Mouse (Mus musculus): ENCODE results near the gene Eif5.

Eif5 gene

GRCm38 (mm10) chr12:111514874-111515649 is 22.8 kb upstream of the Eif5 start:
- no peak for DNase-seq (ENCODE audit: low read depth, low spot score)
- no peaks in the 10 kb centered on the region for H3K27me3 ChIP-seq (ENCODE audit: control insufficient read depth, insufficient read depth, low read length, poor library complexity, severe bottlenecking)

DNA sequence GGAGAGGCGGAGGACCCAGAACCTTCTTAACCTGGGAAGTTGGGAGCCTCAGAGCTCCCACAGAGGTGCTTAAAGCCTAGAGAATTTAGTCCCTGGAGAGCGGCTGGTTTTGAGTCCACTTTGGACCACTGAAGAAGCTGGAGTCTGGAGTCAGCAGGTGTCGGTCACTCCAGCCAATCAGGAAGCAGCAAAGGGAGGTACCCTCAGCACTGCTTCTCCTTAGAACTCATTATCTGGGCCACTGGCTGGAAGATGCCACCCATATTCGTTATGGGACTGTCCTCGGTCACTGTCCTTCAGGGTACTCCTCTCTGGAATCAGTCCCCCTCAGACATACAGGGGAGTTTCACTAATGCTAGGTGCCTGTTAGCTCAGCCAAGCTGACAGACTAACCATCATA is 21.9 kb upstream of the Eif5 start:
- H3K36me3 ChIP-seq (ENCODE audit: control insufficient read depth, insufficient read depth, low read length, poor library complexity, severe bottlenecking), result no peaks in the 10 kb centered on the region
- no peaks in the 10 kb centered on the region for H3K27me3 ChIP-seq (ENCODE audit: control insufficient read depth, insufficient read depth, low read length, poor library complexity, severe bottlenecking)
- no peak for DNase-seq (ENCODE audit: low read depth, low spot score)

More at GRCm38 (mm10) chr12:111514874-111515649, 22.8 kb upstream of the Eif5 start:
- H3K36me3 ChIP-seq (ENCODE audit: control insufficient read depth, insufficient read depth, low read length, poor library complexity, severe bottlenecking), result no peaks in the 10 kb centered on the region

DNA sequence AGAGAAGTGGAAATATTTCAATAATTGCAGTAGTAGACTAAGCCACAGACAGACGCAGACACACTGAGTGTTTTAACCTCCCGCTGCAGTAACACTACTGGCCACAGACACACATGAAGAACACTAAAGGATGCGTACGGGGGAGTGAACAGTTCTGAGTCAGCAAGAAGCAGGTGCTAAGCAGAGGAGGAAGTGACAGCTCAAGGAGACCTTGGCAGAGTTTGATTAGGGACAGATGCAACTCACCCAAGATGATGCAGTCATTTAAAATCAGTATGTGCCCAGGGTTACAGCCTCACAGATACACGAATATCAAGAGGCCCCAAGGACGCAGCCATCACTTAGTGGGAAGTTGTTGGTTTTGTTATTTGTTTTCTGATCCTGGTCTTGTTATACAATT is 21.0 kb upstream of the Eif5 start:
- DNase-seq (ENCODE audit: low read depth, low spot score), result no peak
- Histone ChIP-seq H3K36me3 (ENCODE audit: control insufficient read depth, insufficient read depth, low read length, poor library complexity, severe bottlenecking) (no peaks in the 10 kb centered on the region), H3K27me3 (ENCODE audit: control insufficient read depth, insufficient read depth, low read length, poor library complexity, severe bottlenecking) (no peaks in the 10 kb centered on the region)

- Histone ChIP-seq H3K36me3 (ENCODE audit: control insufficient read depth, insufficient read depth, low read length, poor library complexity, severe bottlenecking) (no peaks in the 10 kb centered on the region), H3K27me3 (ENCODE audit: control insufficient read depth, insufficient read depth, low read length, poor library complexity, severe bottlenecking) (no peaks in the 10 kb centered on the region)
- DNase-seq (ENCODE audit: low read depth, low spot score), result no peak
Observed at GRCm38 (mm10) chr12:111517901-111518300, 19.9 kb upstream of the Eif5 start.

GRCm38 (mm10) chr12:111518391-111518790 is 19.4 kb upstream of the Eif5 start:
- DNase-seq (ENCODE audit: low read depth, low spot score), result no peak

GRCm38 (mm10) chr12:111519821-111520220 is 18.0 kb upstream of the Eif5 start:
- H3K36me3 ChIP-seq (ENCODE audit: control insufficient read depth, insufficient read depth, low read length, poor library complexity, severe bottlenecking), result no peaks in the 10 kb centered on the region
- DNase-seq (ENCODE audit: low read depth, low spot score), result no peak
- H3K27me3 ChIP-seq (ENCODE audit: control insufficient read depth, insufficient read depth, low read length, poor library complexity, severe bottlenecking), result no peaks in the 10 kb centered on the region

More at GRCm38 (mm10) chr12:111518391-111518790, 19.4 kb upstream of the Eif5 start:
- no peaks in the 10 kb centered on the region for H3K36me3 ChIP-seq (ENCODE audit: control insufficient read depth, insufficient read depth, low read length, poor library complexity, severe bottlenecking)
- H3K27me3 ChIP-seq (ENCODE audit: control insufficient read depth, insufficient read depth, low read length, poor library complexity, severe bottlenecking), result no peaks in the 10 kb centered on the region

- DNase-seq (ENCODE audit: low read depth, low spot score), result no peak
- Histone ChIP-seq H3K27me3 (ENCODE audit: control insufficient read depth, insufficient read depth, low read length, poor library complexity, severe bottlenecking) (peaks cover 2% of the 10 kb centered on the region; the same call in 1 of the 2 replicates), H3K36me3 (ENCODE audit: control insufficient read depth, insufficient read depth, low read length, poor library complexity, severe bottlenecking) (no peaks in the 10 kb centered on the region)
Observed at GRCm38 (mm10) chr12:111520994-111521393, 16.8 kb upstream of the Eif5 start.

- no peaks in the 10 kb centered on the region for H3K36me3 ChIP-seq (ENCODE audit: control insufficient read depth, insufficient read depth, low read length, poor library complexity, severe bottlenecking)
- DNase-seq (ENCODE audit: low read depth, low spot score), result no peak
- H3K27me3 ChIP-seq (ENCODE audit: control insufficient read depth, insufficient read depth, low read length, poor library complexity, severe bottlenecking), result peaks cover 2% of the 10 kb centered on the region; the same call in 1 of the 2 replicates
Observed at GRCm38 (mm10) chr12:111524469-111524868, 13.3 kb upstream of the Eif5 start.

DNA sequence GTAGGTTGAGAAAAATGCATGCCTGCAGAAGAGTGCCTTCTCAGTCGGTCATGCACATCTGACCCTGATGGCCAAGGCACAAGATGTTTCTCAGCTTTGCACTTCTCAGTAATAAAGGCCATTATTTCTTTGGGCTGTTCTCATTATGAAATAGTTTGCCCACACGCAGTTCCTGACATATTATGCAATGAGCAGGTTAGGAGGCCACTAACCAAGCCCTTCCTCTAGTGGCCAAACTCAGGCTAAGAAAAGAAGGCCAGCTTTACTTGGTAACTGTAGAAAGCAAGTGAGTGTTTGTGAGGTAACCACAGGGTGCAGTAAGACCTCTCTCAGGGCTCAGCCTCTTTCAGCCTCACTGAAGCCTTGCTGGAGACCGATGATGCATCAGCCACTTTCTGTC is 12.9 kb upstream of the Eif5 start:
- no peak for DNase-seq (ENCODE audit: low read depth, low spot score)
- no peaks in the 10 kb centered on the region for H3K36me3 ChIP-seq (ENCODE audit: control insufficient read depth, insufficient read depth, low read length, poor library complexity, severe bottlenecking)
- H3K27me3 ChIP-seq (ENCODE audit: control insufficient read depth, insufficient read depth, low read length, poor library complexity, severe bottlenecking), result peaks cover 2% of the 10 kb centered on the region; the same call in 1 of the 2 replicates

GRCm38 (mm10) chr12:111527643-111528281 is 10.1 kb upstream of the Eif5 start:
- H3K36me3 ChIP-seq (ENCODE audit: control insufficient read depth, insufficient read depth, low read length, poor library complexity, severe bottlenecking), result no peaks in the 10 kb centered on the region
- peaks cover 2% of the 10 kb centered on the region; the same call in 1 of the 2 replicates for H3K27me3 ChIP-seq (ENCODE audit: control insufficient read depth, insufficient read depth, low read length, poor library complexity, severe bottlenecking)
- DNase-seq (ENCODE audit: low read depth, low spot score), result no peak

- peaks cover 2% of the 10 kb centered on the region; the same call in 1 of the 2 replicates for H3K27me3 ChIP-seq (ENCODE audit: control insufficient read depth, insufficient read depth, low read length, poor library complexity, severe bottlenecking)
- H3K36me3 ChIP-seq (ENCODE audit: control insufficient read depth, insufficient read depth, low read length, poor library complexity, severe bottlenecking), result no peaks in the 10 kb centered on the region
- DNase-seq (ENCODE audit: low read depth, low spot score), result no peak
Observed at GRCm38 (mm10) chr12:111529192-111529591, 8.6 kb upstream of the Eif5 start.

GRCm38 (mm10) chr12:111533096-111533794 is 4.6 kb upstream of the Eif5 start:
- no peak for DNase-seq (ENCODE audit: low read depth, low spot score)
- no peaks in the 10 kb centered on the region for H3K36me3 ChIP-seq (ENCODE audit: control insufficient read depth, insufficient read depth, low read length, poor library complexity, severe bottlenecking)

DNA sequence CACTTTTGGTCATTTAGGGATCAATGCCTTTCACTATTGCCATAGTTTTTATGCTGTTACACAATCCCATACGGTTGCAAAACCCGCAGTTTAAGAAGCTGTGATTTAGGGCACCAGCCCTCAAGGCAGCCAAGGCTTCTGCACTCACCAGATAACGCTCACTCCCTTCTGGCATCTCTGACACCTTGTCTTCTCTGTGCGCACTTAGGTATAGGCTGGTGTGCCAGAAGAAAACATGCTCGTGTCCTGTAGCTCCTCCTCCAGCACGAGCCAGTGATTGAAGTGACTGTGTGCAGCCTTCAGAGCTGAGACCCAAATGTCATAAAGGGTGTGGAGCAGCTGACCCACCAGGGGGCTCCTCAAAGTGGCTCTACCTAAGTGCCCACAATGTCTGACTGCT is 2.5 kb upstream of the Eif5 start:
- no peak for DNase-seq (ENCODE audit: low read depth, low spot score)
- H3K36me3 ChIP-seq (ENCODE audit: control insufficient read depth, insufficient read depth, low read length, poor library complexity, severe bottlenecking), result peaks cover 3% of the 10 kb centered on the region; the same call in 1 of the 2 replicates
- no peaks in the 10 kb centered on the region for H3K27me3 ChIP-seq (ENCODE audit: control insufficient read depth, insufficient read depth, low read length, poor library complexity, severe bottlenecking)

More at GRCm38 (mm10) chr12:111533096-111533794, 4.6 kb upstream of the Eif5 start:
- no peaks in the 10 kb centered on the region for H3K27me3 ChIP-seq (ENCODE audit: control insufficient read depth, insufficient read depth, low read length, poor library complexity, severe bottlenecking)

DNA sequence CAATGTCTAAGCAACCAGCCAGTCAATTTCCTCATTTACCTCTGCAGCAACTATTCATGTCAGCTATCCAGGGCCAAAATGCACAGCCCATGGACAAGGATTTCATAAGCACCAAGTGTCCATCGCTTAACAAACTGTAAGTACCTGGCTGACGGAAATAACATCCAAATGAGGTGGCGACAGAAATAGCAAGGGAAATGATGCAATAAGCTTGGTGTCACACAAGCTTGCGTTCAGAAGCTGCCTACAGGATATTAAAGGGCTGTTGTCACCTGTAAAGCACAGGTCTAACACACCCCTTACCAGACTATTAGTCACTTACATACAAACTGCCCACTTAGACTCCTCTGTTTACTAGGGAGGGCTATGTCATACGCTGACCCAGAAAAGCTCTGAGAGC is 2.1 kb upstream of the Eif5 start:
- Histone ChIP-seq H3K27me3 (ENCODE audit: control insufficient read depth, insufficient read depth, low read length, poor library complexity, severe bottlenecking) (no peaks in the 10 kb centered on the region), H3K36me3 (ENCODE audit: control insufficient read depth, insufficient read depth, low read length, poor library complexity, severe bottlenecking) (peaks cover 5% of the 10 kb centered on the region; the same call in 1 of the 2 replicates)
- DNase-seq (ENCODE audit: low read depth, low spot score), result peak; percentile 58

GRCm38 (mm10) chr12:111536746-111537145 is 1.1 kb upstream of the Eif5 start:
- H3K36me3 ChIP-seq (ENCODE audit: control insufficient read depth, insufficient read depth, low read length, poor library complexity, severe bottlenecking), result peaks cover 11% of the 10 kb centered on the region; the same call in 1 of the 2 replicates
- no peaks in the 10 kb centered on the region for H3K27me3 ChIP-seq (ENCODE audit: control insufficient read depth, insufficient read depth, low read length, poor library complexity, severe bottlenecking)
- no peak for DNase-seq (ENCODE audit: low read depth, low spot score)
